In the genomic region with DNA sequence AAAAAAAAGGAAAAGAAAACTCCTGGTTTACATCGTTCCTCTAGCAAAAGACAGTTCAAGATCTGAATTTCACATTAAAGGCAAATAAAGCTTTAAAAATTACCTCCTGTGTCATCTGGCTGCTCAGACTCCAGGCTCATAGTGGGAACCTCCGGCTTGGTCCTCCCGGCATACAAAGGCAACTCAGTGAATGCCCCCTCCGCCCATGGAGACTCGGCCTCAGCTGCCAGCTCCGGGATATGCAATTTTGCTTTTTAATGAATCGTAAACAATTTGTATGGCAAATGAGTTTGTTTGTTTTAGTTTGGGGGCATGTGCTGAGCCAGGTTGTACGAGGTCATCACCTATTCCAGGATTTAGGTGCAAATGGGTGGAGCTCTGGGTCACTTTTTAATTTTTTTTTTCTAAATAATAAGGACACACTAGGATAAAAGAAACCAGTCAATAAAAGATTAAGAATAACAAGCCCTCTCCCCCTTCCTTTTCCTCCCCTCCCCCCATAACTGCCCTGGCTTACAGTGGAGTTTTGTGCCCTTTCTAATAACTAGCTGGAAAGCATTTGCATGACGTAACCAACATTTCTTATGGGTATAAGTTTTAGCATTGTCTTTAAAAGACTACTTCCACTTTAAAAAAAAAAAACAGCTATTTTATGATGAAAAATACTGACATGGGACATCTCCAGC, we compare ENCODE assay signal across 11 mouse cellular contexts.
DNase-seq lines count a peak whose midpoint lies in the region; ATAC-seq and TF ChIP-seq lines count a peak whose summit lies in the region.
"Had no signal": no experiment of that assay in that cellular context is flagged by ENCODE, and none has a peak within 500 bp of the region (broad histone marks: within the 10 kb centered on the region; RNA-seq: fewer than 3 reads in every experiment).

No protein-coding gene starts in this region.

- H3K36me3 ChIP-seq in embryonic facial prominence, embryonic 15.5 days: no peaks in the 10 kb centered on the region
- no peaks in the 10 kb centered on the region for H3K36me3 ChIP-seq in hindbrain, embryonic 16.5 days (ENCODE audit: control insufficient read depth, insufficient read depth, low read length)
- no peaks in the 10 kb centered on the region for H3K36me3 ChIP-seq in midbrain, postnatal 0 days (ENCODE audit: insufficient read depth, low read length)

- H3K4me1 ChIP-seq in embryonic facial prominence, embryonic 15.5 days: peaks cover 3% of the 10 kb centered on the region; the same call in 1 of the 2 replicates
- H3K4me1 ChIP-seq in hindbrain, embryonic 16.5 days (ENCODE audit: control insufficient read depth, insufficient read depth, low read depth, low read length): no peaks in the 10 kb centered on the region
- H3K4me1 ChIP-seq in midbrain, postnatal 0 days (ENCODE audit: insufficient read depth, low read length): no peaks in the 10 kb centered on the region

- no peak for DNase-seq in layer of hippocampus, adult 2 months (ENCODE audit: low spot score in 2 of 2)
- no peak for DNase-seq in layer of hippocampus, adult 9-10 months (ENCODE audit: low spot score)
- peak; percentile 42 for DNase-seq in midbrain, postnatal 0 days (ENCODE audit: low spot score)
- no peak for DNase-seq in kidney, postnatal 25 days
- DNase-seq in urinary bladder, postnatal 14 days (ENCODE audit: low spot score): no peak
- DNase-seq in lung, postnatal 4 days: no peak
- DNase-seq: gastrocnemius, postnatal 14 days; heart, postnatal 10 days; kidney, postnatal 14 days had no signal

- peaks cover 11% of the 10 kb centered on the region for H3K27me3 ChIP-seq in embryonic facial prominence, embryonic 15.5 days
- no peaks in the 10 kb centered on the region for H3K27me3 ChIP-seq in hindbrain, embryonic 16.5 days (replicated peaks; ENCODE audit: control insufficient read depth, insufficient read depth, low read length)
- H3K27me3 ChIP-seq in midbrain, postnatal 0 days (ENCODE audit: insufficient read depth, low read length): no peaks in the 10 kb centered on the region

- H3K4me3 ChIP-seq in layer of hippocampus, adult 2 months: peak overlapping the region; percentile 46
- H3K4me3 ChIP-seq in embryonic facial prominence, embryonic 15.5 days (replicated peaks): peak overlapping the region; percentile 17
- H3K4me3 ChIP-seq in hindbrain, embryonic 16.5 days (ENCODE audit: low read length): peak overlapping the region; percentile 35
- H3K4me3 ChIP-seq in midbrain, postnatal 0 days (ENCODE audit: low read depth, low read length): peak overlapping the region; percentile 25

- no peaks in the 10 kb centered on the region for H3K9me3 ChIP-seq in embryonic facial prominence, embryonic 15.5 days (replicated peaks)
- no peaks in the 10 kb centered on the region for H3K9me3 ChIP-seq in hindbrain, embryonic 16.5 days (ENCODE audit: control insufficient read depth, low read length)
- no peaks in the 10 kb centered on the region for H3K9me3 ChIP-seq in midbrain, postnatal 0 days (ENCODE audit: low read length)

- no peak overlapping the region for H3K9ac ChIP-seq in embryonic facial prominence, embryonic 15.5 days
- peak overlapping the region; percentile 41 for H3K9ac ChIP-seq in hindbrain, embryonic 16.5 days (ENCODE audit: low read depth, low read length)
- peak overlapping the region; percentile 2; the same call in 1 of the 2 replicates for H3K9ac ChIP-seq in midbrain, postnatal 0 days (replicated peaks; ENCODE audit: low read length, poor library complexity, severe bottlenecking)

- H3K4me2 ChIP-seq in embryonic facial prominence, embryonic 15.5 days (replicated peaks): 0 out of 2 replicates have a peak overlapping the region, but pooled peaks have one; percentile 10
- H3K4me2 ChIP-seq in hindbrain, embryonic 16.5 days (ENCODE audit: low read length): peak overlapping the region; percentile 52
- peak overlapping the region; percentile 32 for H3K4me2 ChIP-seq in midbrain, postnatal 0 days (ENCODE audit: low read depth, low read length, poor library complexity, severe bottlenecking)

- ATAC-seq in embryonic facial prominence, embryonic 15.5 days (ENCODE audit: insufficient number of reproducible peaks, low FRiP score, low TSS enrichment, low read depth): no peak
- ATAC-seq in hindbrain, embryonic 16.5 days: no peak
- ATAC-seq in midbrain, postnatal 0 days (ENCODE audit: low FRiP score): no peak

- peak overlapping the region; percentile 83 for H3K27ac ChIP-seq in layer of hippocampus, adult 2 months
- H3K27ac ChIP-seq in embryonic facial prominence, embryonic 15.5 days (replicated peaks): peak overlapping the region; percentile 44; the same call in 1 of the 2 replicates
- peak overlapping the region; percentile 78 for H3K27ac ChIP-seq in hindbrain, embryonic 16.5 days (ENCODE audit: low read depth, low read length)
- H3K27ac ChIP-seq in midbrain, postnatal 0 days (ENCODE audit: low read depth, low read length): peak overlapping the region; percentile 34; the same call in 1 of the 2 replicates

- TF ChIP-seq CTCF in layer of hippocampus, adult 2 months (conservative IDR thresholded peaks at IDR 0.05): no peak
- TF ChIP-seq CTCF in midbrain, postnatal 0 days (IDR thresholded peaks at IDR 0.05): no peak

- 43% methylated on average over 9 of the region's 9 CpGs for WGBS in embryonic facial prominence, embryonic 15.5 days
- WGBS in hindbrain, embryonic 16.5 days: 23% methylated on average over 9 of the region's 9 CpGs
- WGBS in midbrain, postnatal 0 days: 41% methylated on average over 9 of the region's 9 CpGs
